Mouse (Mus musculus) c-Kit-positive CD71-positive TER-119-negative erythroid progenitor cells, embryonic 14.5 days (primary cell): ENCODE measurements around the gene Id2.

ENCODE experiments used
- DNase-seq: peaks from one replicate; pipeline ENCODE4 v3.0.0-alpha.2; 2013; ENCODE audit warnings: low read depth

The Id2 gene

GRCm38 (mm10) chr12:25083260-25084178 lies 13.4 kb downstream of the Id2 start:
- no peak for DNase-seq

GRCm38 (mm10) chr12:25074344-25074743 lies 22.6 kb downstream of the Id2 start:
- DNase-seq, result no peak

GRCm38 (mm10) chr12:25073374-25073773 lies 23.6 kb downstream of the Id2 start:
- DNase-seq, result no peak

- DNase-seq, result no peak
These were observed 34.7 kb downstream of the Id2 start for GRCm38 (mm10) chr12:25062264-25062663.

GRCm38 (mm10) chr12:25060901-25061300 lies 36.0 kb downstream of the Id2 start:
- DNase-seq, result no peak

- no peak for DNase-seq
These were observed 37.3 kb downstream of the Id2 start for GRCm38 (mm10) chr12:25059487-25060200.

GRCm38 (mm10) chr12:25054963-25055362 lies 42.0 kb downstream of the Id2 start:
- no peak for DNase-seq

GRCm38 (mm10) chr12:25054511-25054910 lies 42.4 kb downstream of the Id2 start:
- no peak for DNase-seq

GRCm38 (mm10) chr12:25049253-25049652 lies 47.7 kb downstream of the Id2 start:
- no peak for DNase-seq

- no peak for DNase-seq
These were observed 52.4 kb downstream of the Id2 start for GRCm38 (mm10) chr12:25044579-25044978.

GRCm38 (mm10) chr12:25044056-25044455 lies 52.9 kb downstream of the Id2 start:
- DNase-seq, result no peak
